Comparison of ENCODE assay signal across 8 mouse cellular contexts in genomic region chr3:108653710-108654379, GRCm38 (mm10). TPM values are rescaled to one million over a fixed set of nuclear protein-coding genes. Genes with fewer than 3 reads are reported as not detected.
A peak's percentile ranks its signal among the peaks of the same experiment; 100 is the strongest.
DNase-seq lines count a peak whose midpoint lies in the region; ATAC-seq lines count a peak whose summit lies in the region.

Gene Clcc1, plus strand, starts transcription at chr3:108653913.

- H3K27ac ChIP-seq in heart, embryonic 10.5 days, result peak within 1 kb of the TSS; percentile 94
- peak within 1 kb of the TSS; percentile 93 for H3K27ac ChIP-seq in kidney, embryonic 15.5 days

- peak within 1 kb of the TSS; percentile 90 for H3K9ac ChIP-seq in kidney, embryonic 15.5 days

- H3K27me3 ChIP-seq in heart, embryonic 10.5 days (ENCODE audit: insufficient read depth, poor library complexity, severe bottlenecking), result no peaks in the 10 kb centered on the region
- H3K27me3 ChIP-seq in kidney, embryonic 15.5 days, result no peaks in the 10 kb centered on the region

- peak; percentile 97 for DNase-seq in B cell, adult 2 months
- DNase-seq in brain, adult 2 months (ENCODE audit: low read depth, low spot score), result peak; percentile 96
- DNase-seq in heart, embryonic 10.5 days (ENCODE audit: low spot score), result peak; percentile 96
- DNase-seq in liver, result peak; percentile 94
- DNase-seq in spleen, postnatal 4 days (ENCODE audit: low spot score in 2 of 2), result peak; percentile 96 to 98

- H3K4me2 ChIP-seq in kidney, embryonic 15.5 days, result peak within 1 kb of the TSS; percentile 69

- under 1% methylated on average over 57 of the region's 57 CpGs for WGBS in heart, embryonic 10.5 days
- WGBS in kidney, embryonic 15.5 days, result under 1% methylated on average over 57 of the region's 57 CpGs

- H3K4me3 ChIP-seq in heart, embryonic 10.5 days, result peak within 1 kb of the TSS; percentile 86
- H3K4me3 ChIP-seq in kidney, embryonic 15.5 days (replicated peaks), result peak within 1 kb of the TSS; percentile 86

- H3K4me1 ChIP-seq in heart, embryonic 10.5 days, result peaks cover 14% of the 10 kb centered on the region
- peaks cover 19% of the 10 kb centered on the region for H3K4me1 ChIP-seq in kidney, embryonic 15.5 days

- peak; percentile 96 for ATAC-seq in erythroblast, adult 5-6 weeks (replicated peaks; ENCODE audit: low FRiP score, poor library complexity, severe bottlenecking)
- peak; percentile 98 for ATAC-seq in kidney, embryonic 15.5 days (replicated peaks; ENCODE audit: low FRiP score)
- ATAC-seq in monocyte, adult 5-6 weeks (replicated peaks; ENCODE audit: insufficient number of reproducible peaks, low FRiP score, low TSS enrichment, poor library complexity, severe bottlenecking), result peak; percentile 92

- no peaks in the 10 kb centered on the region for H3K9me3 ChIP-seq in heart, embryonic 10.5 days
- H3K9me3 ChIP-seq in kidney, embryonic 15.5 days (replicated peaks), result no peaks in the 10 kb centered on the region

- H3K36me3 ChIP-seq in heart, embryonic 10.5 days, result peaks cover 8% of the 10 kb centered on the region; the same call in 1 of the 2 replicates
- H3K36me3 ChIP-seq in kidney, embryonic 15.5 days, result 0 out of 2 replicates have a peak, but pooled peaks cover 5% of the 10 kb centered on the region

RNA-seq across cellular contexts. Expression of gene Clcc1, which starts in this region (rescaled TPM):
- 7.9 and 13.4 TPM in 2 replicates for total RNA-seq in erythroblast, adult 5-6 weeks (2015; ENCODE audit: low replicate concordance)
- total RNA-seq in erythroblast, adult 5-6 weeks (2017; ENCODE audit: low replicate concordance), result 19.9 and 23.7 TPM in 2 replicates
- polyA plus RNA-seq in heart, embryonic 10.5 days (2016; fragmentation: Nextera tagmentation; extraction: Ambion mirVana), result 50.2 and 58.9 TPM in 2 replicates
- polyA plus RNA-seq in kidney, embryonic 15.5 days (2015; fragmentation: Nextera tagmentation; extraction: Ambion mirVana), result 66.9 and 69.4 TPM in 2 replicates
- total RNA-seq in monocyte, adult 5-6 weeks (2017), result 71.2 to 120 TPM (median 75.3 TPM) in 3 replicates

Comparison
In these comparisons a context has a peak if more than half of its experiments do, and no peak if none do; other contexts are left out.
1. Peak in every context shown above with its lines: DNase-seq, ATAC-seq, H3K4me3 ChIP-seq and H3K27ac ChIP-seq.